Mouse (Mus musculus) gastrocnemius, postnatal 10 days (tissue): ENCODE measurements around the gene Adad2. TPM values are rescaled to one million over a fixed set of nuclear protein-coding genes. Genes with fewer than 3 reads are reported as not detected.

Source experiments
- DNase-seq: peaks from one replicate; pipeline ENCODE4 v3.0.0; 2021; ENCODE audit warnings: mixed read lengths
- total RNA-seq, 2 experiments: library from RNA; stranded (reverse); gene quantifications; 2 replicates each; pipeline ENCODE4 v1.2.3; 2021

The Adad2 gene
- total RNA-seq, 2 experiments from 2014 or later, result not detected

DNA sequence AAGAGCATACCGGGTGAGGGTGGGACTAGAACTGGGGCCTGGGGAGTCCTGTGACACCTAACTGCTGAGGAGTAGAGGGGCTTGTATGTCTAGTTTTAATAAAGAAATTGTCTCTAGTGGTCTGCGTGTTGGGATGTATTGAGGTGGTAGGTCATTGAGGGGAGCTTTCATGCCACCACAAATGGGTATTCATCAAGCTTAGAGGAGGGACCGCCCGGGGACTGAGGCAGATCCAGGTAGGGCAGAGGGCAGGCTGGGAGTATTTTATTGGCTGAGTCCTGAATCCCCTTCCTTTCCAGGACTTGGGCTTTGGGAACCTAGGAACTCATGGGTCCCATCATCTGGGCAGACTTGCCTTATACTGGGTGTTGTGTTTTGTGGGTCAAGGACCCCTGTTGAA is 4.3 kb downstream of the Adad2 start:
- no peak for DNase-seq

DNA sequence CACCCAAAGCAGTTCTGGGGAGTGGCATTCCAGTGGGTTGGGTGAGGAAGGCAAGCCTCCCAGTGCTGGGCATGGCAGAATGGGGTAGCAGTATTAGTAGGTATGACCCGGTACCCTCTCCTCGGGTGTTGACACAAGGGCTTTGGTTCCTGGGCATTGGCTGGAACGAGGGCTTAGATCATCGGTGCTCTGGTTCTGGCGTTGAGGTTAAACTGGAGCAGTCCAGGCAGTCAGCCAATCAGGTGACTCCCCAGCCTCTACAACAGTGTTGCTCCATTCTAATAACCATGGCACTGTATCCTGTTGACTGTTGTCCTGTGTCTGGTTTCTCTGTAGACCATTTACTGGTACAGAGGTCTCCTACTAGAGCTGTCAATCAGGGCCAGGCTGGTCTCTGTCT is 5.0 kb downstream of the Adad2 start:
- DNase-seq, result no peak

- DNase-seq, result no peak
Observed at GRCm38 (mm10) chr8:119618887-119619286, 6.3 kb downstream of the Adad2 start.

DNA sequence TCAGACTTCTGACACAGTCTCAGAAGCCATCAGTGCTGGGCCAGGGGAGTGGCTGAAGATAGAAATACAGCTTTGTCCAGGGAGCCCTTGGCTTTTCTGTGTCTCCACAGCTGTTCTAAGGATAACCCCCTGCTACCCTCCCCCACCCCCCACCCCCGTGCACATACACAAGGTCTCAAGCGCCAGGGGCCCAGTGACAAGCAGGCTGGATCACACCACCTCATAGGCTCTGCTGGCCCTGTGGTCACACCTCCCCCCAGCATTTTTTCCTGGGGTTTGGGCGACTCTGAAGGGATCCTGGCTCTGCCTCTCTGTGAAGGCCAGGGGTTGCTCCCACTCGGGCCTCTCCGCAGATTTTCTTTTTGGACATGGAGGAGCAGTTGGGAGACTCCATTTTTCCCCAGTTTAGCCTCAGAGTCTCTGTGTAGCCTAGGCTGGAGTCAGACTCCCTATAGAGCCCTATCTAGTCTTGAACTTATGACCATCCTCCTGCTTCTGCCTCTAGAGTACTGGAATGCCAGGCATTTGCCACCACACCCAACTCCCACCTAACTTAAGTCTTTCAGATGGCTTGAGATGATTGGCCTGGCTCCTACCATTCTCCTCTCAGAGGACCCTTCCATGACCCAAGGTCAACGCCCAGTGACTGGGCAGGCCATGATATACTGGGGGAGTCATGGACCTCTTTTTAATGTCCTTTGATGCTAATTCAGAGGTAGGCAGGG is 7.7 kb downstream of the Adad2 start:
- no peak for DNase-seq

DNA sequence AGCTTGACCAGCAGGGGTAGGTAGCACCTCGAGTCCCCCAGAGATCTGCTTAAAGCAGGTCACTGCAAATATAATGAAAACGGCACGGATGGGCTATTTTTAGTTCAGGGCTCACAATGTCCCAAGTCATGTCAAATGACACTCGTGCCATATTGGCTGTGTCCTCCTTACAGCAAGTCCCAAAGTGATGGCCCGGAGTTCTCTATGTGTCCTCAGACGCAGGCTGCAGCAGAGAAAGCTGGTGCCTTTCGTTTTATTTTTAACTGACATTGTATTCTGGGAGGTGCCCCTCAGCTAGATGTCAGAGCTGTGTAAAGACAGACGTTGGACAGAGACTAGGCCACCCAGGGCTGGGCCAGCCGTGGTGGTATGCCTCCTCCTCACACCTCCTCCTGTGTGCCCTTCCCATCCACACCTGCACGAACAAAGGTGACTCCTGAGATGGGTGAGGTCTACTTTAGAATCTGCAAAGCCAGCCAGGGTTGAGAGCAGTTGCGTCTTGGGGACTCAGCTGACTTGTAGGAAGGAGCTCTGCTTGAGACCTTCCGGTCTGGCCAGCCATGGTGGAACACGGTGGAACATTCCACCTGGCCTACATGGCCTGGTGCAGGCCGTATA is 8.4 kb downstream of the Adad2 start:
- DNase-seq, result no peak

DNA sequence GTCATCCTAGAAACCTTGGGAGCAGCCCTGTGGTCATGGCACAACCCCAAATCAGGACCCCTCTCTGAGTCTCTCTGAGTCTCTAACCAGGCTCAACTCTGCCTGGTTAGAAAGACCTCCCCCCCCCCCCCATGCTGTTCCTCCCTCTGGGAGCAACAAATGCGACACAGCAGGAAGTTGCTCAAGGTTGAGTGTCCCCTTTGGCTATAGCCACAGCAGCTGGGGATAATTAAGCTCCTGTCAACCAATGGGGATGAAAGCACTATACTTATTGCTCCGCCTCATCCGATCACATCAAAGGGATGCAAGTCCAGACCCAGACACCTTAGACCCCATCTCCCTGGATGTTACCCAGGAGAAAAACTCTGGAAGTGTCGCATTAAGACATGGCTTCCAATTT is 10.0 kb downstream of the Adad2 start:
- DNase-seq, result no peak

GRCm38 (mm10) chr8:119623061-119623460 is 10.5 kb downstream of the Adad2 start:
- DNase-seq, result no peak

- no peak for DNase-seq
Observed at GRCm38 (mm10) chr8:119623744-119624143, 11.2 kb downstream of the Adad2 start.

- no peak for DNase-seq
Observed at GRCm38 (mm10) chr8:119624916-119625315, 12.4 kb downstream of the Adad2 start.

DNA sequence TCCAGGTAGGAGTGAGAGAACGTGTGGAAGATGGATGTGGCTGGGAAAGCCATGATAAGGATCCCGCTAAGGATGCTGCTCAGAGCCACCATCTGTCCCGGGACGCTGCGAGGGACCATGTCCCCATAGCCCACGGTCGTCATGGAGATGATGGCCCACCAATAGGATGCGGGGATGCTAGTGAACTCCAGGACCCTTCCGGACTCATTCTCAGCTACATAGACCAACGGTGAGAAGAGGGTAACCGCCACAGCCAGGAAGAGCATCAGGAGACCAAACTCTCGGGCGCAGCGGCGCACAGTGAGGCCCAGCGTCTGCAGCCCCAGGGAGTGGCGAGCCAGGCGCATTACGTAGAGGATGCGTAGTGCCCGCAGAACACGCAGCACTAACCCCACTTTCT is 13.2 kb downstream of the Adad2 start:
- DNase-seq, result no peak

GRCm38 (mm10) chr8:119627199-119627598 is 14.7 kb downstream of the Adad2 start:
- no peak for DNase-seq

DNA sequence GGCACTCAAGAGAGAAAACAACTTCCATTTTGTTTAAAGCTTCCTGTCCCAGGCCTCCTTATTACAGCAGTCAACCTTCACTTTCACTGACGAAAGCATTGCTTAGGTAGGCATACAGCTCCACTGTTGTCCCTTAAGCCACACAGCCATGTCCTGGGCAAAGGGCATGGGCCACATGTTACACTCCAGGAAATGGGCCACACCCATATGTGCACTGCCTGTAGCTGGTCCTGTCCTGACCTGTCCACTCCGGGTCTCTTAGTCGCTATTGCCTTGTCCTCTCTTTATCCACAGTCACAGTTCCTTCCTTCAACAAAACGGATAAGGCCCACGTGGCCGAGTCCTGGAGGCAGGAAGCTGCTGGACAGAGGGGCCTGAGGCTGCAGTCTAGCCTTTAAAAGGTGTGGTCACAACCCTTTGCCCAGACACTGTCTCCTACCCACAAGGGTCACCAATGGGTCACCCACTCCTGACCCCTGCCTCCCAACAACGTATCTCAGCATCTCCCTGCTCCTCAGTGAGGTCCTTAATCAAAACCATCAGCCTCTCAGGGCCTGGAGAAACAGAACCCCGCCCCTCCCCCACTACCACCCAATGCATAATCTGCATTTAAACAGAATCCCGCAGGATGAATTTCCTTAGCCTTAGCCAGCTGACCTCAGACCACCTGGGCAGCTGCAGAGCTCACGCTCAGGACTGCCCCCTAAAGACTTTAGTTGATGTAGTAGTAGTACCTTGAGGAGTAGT is 15.2 kb downstream of the Adad2 start:
- no peak for DNase-seq

- DNase-seq, result no peak
Observed at GRCm38 (mm10) chr8:119630841-119631240, 18.3 kb downstream of the Adad2 start.

- no peak for DNase-seq
Observed at GRCm38 (mm10) chr8:119632246-119632645, 19.7 kb downstream of the Adad2 start.

DNA sequence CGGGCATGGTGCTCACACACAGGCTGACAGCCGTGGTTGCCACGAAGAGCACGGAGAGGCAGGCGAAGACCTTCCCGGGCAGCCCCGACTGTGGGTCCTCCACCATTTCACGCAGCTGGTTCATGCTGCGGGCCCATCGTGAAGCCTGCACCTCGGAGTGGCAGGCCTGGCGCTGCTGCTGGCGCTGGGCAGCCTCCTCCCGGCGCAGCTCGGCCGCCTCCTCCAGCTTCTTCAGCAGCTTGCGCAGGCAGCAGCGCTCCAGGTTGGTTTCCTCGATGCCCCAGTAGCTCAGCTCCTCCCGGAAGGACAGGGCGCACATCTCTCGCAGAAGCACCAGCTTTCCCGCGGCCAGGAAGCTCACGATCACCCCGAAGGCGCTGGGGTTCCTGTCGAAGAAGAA is 20.4 kb downstream of the Adad2 start:
- DNase-seq, result no peak

DNA sequence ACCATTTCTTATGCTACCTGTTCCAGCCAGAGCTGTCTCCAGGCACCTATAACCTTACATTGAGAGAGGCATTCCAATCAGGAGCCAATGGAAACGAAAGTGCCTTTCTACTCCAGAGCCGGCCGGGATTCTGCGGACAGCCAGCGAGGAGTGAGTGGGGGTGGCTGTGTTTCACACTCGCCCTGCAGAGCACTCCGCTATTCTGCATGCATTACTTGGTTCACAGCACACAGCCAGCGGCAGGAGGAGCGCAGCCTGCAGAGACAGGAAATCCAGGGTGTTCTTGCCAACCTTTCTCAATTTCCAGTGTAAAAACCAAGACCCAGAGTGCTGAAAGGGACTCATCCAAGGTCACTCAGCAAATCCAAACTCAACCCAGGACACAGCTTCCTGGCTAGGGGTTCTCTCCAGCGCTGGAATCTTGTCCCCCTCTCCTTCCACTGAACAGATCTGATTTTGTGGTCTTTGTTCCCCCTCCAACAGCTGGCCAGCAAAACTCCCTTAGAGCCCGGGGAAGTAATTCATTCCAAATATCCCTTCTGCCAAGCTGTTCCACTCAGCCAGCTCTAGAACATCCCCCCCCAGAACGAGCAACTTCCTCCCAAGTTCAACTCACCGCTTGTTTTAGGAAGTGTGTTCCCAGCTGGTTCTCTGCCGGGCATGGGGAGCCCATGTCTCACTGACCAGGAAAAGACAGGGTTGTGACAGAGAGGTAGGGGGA is 22.2 kb downstream of the Adad2 start:
- no peak for DNase-seq

GRCm38 (mm10) chr8:119635378-119635777 is 22.8 kb downstream of the Adad2 start, which contains the start of gene Kcng4:
Gene Kcng4 (minus strand): TSS chr8:119635680.
- DNase-seq, result peak; percentile 32

DNA sequence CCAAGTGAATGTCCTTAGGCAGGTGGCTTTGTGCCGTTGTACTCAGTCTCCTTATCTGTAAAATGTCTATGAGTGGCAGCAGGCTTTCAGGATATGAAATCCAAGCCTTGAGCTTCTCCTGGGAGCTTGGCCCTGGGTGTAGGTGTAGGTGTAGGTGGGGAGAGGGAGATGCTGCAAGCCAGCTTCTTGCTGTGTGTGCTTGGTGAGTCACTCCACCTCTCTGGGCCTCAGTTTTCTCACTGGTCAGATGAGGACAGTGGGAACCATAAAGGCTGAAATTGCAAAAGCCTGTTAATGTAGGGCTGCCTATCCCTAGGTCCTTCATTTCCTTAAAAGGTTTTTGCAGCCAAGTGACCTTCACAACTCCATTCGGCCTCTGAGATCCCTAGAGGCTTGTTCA is 23.4 kb downstream of the Adad2 start:
- no peak for DNase-seq

DNA sequence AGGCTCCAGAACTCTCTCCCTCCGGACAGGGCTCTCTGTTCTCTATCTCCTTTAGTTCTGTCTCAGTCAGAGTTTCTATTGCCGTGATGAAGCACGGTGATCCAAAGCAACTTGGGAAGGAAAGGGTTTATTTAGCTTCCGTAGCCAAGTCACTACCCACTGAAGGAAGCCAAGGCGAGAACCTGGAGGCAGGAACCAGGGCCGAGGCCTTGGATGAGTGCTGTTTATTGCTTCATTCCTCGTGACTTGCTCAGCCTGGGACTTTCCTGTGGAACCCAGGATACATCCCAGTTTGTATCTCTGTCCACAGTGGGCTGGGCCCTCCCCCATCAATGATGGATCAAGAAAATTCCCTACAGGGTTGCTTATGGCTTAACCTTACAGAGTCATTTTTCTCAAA is 24.2 kb downstream of the Adad2 start:
- DNase-seq, result no peak

- DNase-seq, result no peak
Observed at GRCm38 (mm10) chr8:119637381-119637780, 24.8 kb downstream of the Adad2 start.

DNA sequence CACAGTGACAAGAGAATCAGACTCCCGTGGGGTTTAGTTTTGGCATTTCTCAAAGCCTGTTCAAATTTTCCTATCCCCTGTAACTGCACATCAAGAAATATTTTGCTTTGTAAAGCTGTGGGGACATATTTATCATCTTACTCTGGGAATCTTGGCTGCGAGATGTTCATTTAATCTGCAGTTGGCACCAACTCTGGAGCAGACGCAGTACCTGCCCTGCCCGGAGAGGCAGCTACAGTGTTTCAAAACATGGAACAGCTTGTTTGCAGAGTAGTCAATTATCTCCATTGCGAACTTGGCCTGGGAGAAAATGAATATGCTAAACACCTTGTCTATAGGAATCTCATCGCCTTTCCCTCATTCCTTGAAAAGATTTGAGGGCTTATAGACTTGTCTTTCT is 25.7 kb downstream of the Adad2 start:
- DNase-seq, result no peak

- DNase-seq, result no peak
Observed at GRCm38 (mm10) chr8:119639798-119640197, 27.3 kb downstream of the Adad2 start.

DNA sequence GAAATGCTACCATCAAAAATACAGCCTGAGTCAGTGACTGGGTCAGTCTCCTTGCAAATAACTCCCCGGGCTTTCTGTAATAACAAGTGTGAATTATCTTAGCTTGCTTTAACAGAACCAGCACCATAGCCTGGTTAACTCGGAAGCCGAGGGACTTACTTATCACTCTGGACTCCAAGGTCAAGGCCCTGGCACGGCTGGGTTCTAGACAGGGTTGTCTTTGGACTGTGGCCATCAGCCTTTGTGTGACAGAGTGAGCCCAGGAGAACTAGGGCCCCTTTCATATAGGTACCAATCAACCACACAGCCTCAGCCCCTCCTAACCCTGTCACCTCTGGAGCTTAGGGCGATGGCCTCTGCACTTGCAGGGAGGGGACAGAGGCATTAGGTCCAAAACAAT is 28.5 kb downstream of the Adad2 start:
- no peak for DNase-seq
